Mouse (Mus musculus): ENCODE results near the gene Fmnl1. TPM values are rescaled to one million over a fixed set of nuclear protein-coding genes. Genes with fewer than 3 reads are reported as not detected.
A peak's percentile ranks its signal among the peaks of the same experiment; 100 is the strongest.

Fmnl1 gene
- polyA plus RNA-seq, 1 experiment from 2014 or later = 8.6 TPM

GRCm38 (mm10) chr11:103175688-103176442 lies 5.0 kb downstream of the Fmnl1 start:
- H3K9ac ChIP-seq (replicated peaks) = no peak overlapping the region
- H3K36me3 ChIP-seq = no peaks in the 10 kb centered on the region
- H3K27me3 ChIP-seq (replicated peaks) = peaks cover 17% of the 10 kb centered on the region
- no peak overlapping the region for H3K27ac ChIP-seq (replicated peaks)
- no peaks in the 10 kb centered on the region for H3K9me3 ChIP-seq (replicated peaks)
- WGBS = 77% methylated on average over 14 of the region's 14 CpGs
- no peak for ATAC-seq (ENCODE audit: low FRiP score)
- H3K4me1 ChIP-seq = peaks cover 36% of the 10 kb centered on the region
- no peak overlapping the region for H3K4me2 ChIP-seq
- no peak overlapping the region for H3K4me3 ChIP-seq (replicated peaks)

DNA sequence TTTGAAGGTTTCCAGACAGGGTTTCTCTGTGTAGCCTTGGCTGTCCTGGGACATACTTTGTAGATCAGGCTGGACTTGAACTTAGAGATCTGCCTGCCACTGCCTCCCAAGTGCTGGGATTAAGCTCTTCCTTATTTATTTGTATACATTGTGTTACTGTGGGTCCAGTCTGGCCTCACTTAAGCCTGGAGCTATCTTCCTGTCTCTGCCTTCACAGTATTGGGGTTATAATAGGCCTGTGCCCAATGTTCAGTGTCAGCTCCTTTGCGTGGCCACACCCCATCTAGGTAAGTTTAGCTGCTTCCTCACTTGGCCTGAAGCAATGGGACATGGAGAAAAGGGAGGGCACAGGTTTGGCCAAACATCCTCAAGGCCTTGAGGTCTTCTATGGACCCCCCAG lies 5.6 kb downstream of the Fmnl1 start:
- peaks cover 16% of the 10 kb centered on the region for H3K27me3 ChIP-seq (replicated peaks)
- no peak overlapping the region for H3K4me3 ChIP-seq (replicated peaks)
- peaks cover 31% of the 10 kb centered on the region for H3K4me1 ChIP-seq
- no peak for ATAC-seq (ENCODE audit: low FRiP score)
- H3K36me3 ChIP-seq = no peaks in the 10 kb centered on the region
- H3K4me2 ChIP-seq = no peak overlapping the region
- WGBS = 96% methylated on average over 1 of the region's 1 CpGs
- no peak overlapping the region for H3K9ac ChIP-seq (replicated peaks)
- no peak overlapping the region for H3K27ac ChIP-seq (replicated peaks)
- no peaks in the 10 kb centered on the region for H3K9me3 ChIP-seq (replicated peaks)

DNA sequence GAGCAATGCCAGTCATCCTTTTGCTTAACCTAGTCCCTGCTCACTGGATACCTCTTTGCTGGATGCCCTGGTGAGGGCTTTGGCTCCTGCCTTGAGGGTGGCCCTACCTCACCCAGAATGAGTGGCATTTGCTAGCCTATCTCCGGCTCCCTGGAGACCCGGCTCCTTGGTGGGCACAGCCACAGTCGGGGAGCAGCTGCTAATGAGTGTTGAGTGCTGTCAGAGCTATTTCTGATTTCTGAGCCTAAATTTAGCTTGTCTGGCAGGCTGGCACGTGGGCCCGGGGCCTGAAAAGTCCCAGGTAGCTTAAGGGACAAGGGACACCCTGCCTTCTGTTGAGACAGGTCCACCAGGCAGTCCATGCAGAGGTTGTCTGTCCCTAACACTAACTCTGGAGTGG lies 6.3 kb downstream of the Fmnl1 start:
- H3K36me3 ChIP-seq = no peaks in the 10 kb centered on the region
- H3K4me2 ChIP-seq = no peak overlapping the region
- H3K27ac ChIP-seq (replicated peaks) = no peak overlapping the region
- no peaks in the 10 kb centered on the region for H3K9me3 ChIP-seq (replicated peaks)
- 79% methylated on average over 5 of the region's 5 CpGs for WGBS
- H3K9ac ChIP-seq (replicated peaks) = no peak overlapping the region
- ATAC-seq (ENCODE audit: low FRiP score) = no peak
- H3K4me3 ChIP-seq (replicated peaks) = no peak overlapping the region
- H3K4me1 ChIP-seq = peaks cover 24% of the 10 kb centered on the region
- peaks cover 11% of the 10 kb centered on the region for H3K27me3 ChIP-seq (replicated peaks)

- 86% methylated on average over 15 of the region's 15 CpGs for WGBS
- ATAC-seq (ENCODE audit: low FRiP score) = no peak
- H3K4me1 ChIP-seq = peaks cover 18% of the 10 kb centered on the region
These were observed 7.0 kb downstream of the Fmnl1 start for GRCm38 (mm10) chr11:103177815-103178485.

DNA sequence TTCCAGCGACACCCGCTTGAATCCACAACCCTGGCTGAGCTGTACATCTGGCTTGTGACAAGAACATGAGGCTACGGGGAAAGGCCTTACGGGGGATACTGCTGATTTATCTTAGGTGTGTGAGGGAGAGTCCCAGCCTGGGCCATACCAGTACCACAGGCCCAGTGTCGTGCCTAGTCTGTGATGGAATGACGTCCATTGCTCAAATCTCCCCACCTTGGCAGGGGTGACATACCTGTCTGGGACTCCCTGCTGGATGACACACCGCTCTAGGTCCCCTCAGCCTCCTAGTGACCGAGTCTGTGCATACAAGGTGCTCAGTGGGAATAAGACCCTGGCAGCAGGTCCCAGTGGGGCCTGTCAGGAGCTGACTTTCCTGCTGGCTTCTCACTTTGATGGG lies 7.8 kb downstream of the Fmnl1 start:
- WGBS = 91% methylated on average over 8 of the region's 8 CpGs

More at GRCm38 (mm10) chr11:103177815-103178485, 7.0 kb downstream of the Fmnl1 start:
- no peak overlapping the region for H3K9ac ChIP-seq (replicated peaks)
- no peak overlapping the region for H3K27ac ChIP-seq (replicated peaks)
- H3K27me3 ChIP-seq (replicated peaks) = peaks cover 6% of the 10 kb centered on the region
- H3K36me3 ChIP-seq = no peaks in the 10 kb centered on the region; the same call in 1 of the 2 replicates
- H3K9me3 ChIP-seq (replicated peaks) = no peaks in the 10 kb centered on the region
- H3K4me3 ChIP-seq (replicated peaks) = no peak overlapping the region
- H3K4me2 ChIP-seq = no peak overlapping the region

GRCm38 (mm10) chr11:103180426-103180825 lies 9.5 kb downstream of the Fmnl1 start:
- H3K27ac ChIP-seq (replicated peaks) = no peak overlapping the region
- H3K4me2 ChIP-seq = no peak overlapping the region
- no peaks in the 10 kb centered on the region for H3K9me3 ChIP-seq (replicated peaks)
- ATAC-seq (ENCODE audit: low FRiP score) = no peak
- H3K36me3 ChIP-seq = no peaks in the 10 kb centered on the region; the same call in 1 of the 2 replicates
- no peak overlapping the region for H3K4me3 ChIP-seq (replicated peaks)
- 84% methylated on average over 1 of the region's 1 CpGs for WGBS
- no peaks in the 10 kb centered on the region; the same call in 1 of the 2 replicates for H3K27me3 ChIP-seq (replicated peaks)
- no peaks in the 10 kb centered on the region for H3K4me1 ChIP-seq
- H3K9ac ChIP-seq (replicated peaks) = no peak overlapping the region

More for the DNA sequence above, 7.8 kb downstream of the Fmnl1 start:
- ATAC-seq (ENCODE audit: low FRiP score) = no peak
- Histone ChIP-seq H3K36me3 (no peaks in the 10 kb centered on the region; the same call in 1 of the 2 replicates), H3K9me3 (replicated peaks) (no peaks in the 10 kb centered on the region), H3K4me3 (replicated peaks) (no peak overlapping the region), H3K27me3 (replicated peaks) (no peaks in the 10 kb centered on the region; the same call in 1 of the 2 replicates), H3K27ac (replicated peaks) (no peak overlapping the region), H3K4me2 (no peak overlapping the region), H3K9ac (replicated peaks) (no peak overlapping the region), H3K4me1 (peaks cover 10% of the 10 kb centered on the region)

GRCm38 (mm10) chr11:103181349-103181748 lies 10.4 kb downstream of the Fmnl1 start:
- Histone ChIP-seq H3K27ac (replicated peaks) (no peak overlapping the region), H3K4me1 (no peaks in the 10 kb centered on the region), H3K27me3 (replicated peaks) (peaks cover 3% of the 10 kb centered on the region; the same call in 1 of the 2 replicates), H3K4me3 (replicated peaks) (no peak overlapping the region), H3K9me3 (replicated peaks) (no peaks in the 10 kb centered on the region), H3K36me3 (peaks cover 5% of the 10 kb centered on the region; the same call in 1 of the 2 replicates), H3K4me2 (no peak overlapping the region), H3K9ac (replicated peaks) (no peak overlapping the region)
- ATAC-seq (ENCODE audit: low FRiP score) = no peak
- WGBS = 82% methylated on average over 9 of the region's 9 CpGs

DNA sequence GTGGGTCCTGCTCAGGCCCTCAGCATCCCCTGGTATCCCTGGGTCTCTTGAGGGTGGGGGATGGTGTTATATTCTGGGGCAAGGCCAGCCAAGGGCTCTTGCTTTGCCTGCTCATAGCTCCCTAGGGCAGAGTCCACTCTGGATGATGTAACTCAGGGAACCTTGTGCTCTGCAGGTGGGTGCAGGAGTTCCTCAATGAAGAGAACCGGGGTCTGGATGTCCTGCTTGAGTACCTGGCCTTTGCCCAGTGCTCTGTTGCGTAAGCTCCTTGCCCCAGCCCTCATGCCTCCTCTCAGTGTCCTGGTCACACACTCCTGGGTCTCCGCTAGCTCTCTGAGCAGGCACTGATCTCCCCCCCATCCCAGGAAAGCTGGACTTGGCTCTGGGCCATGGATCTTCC lies 11.0 kb downstream of the Fmnl1 start:
- Histone ChIP-seq H3K9ac (replicated peaks) (no peak overlapping the region), H3K9me3 (replicated peaks) (no peaks in the 10 kb centered on the region), H3K27ac (replicated peaks) (no peak overlapping the region), H3K4me1 (no peaks in the 10 kb centered on the region), H3K36me3 (peaks cover 7% of the 10 kb centered on the region; the same call in 1 of the 2 replicates), H3K27me3 (replicated peaks) (peaks cover 3% of the 10 kb centered on the region; the same call in 1 of the 2 replicates), H3K4me3 (replicated peaks) (no peak overlapping the region), H3K4me2 (no peak overlapping the region)
- ATAC-seq (ENCODE audit: low FRiP score) = no peak
- 83% methylated on average over 3 of the region's 3 CpGs for WGBS

GRCm38 (mm10) chr11:103184891-103185290 lies 14.0 kb downstream of the Fmnl1 start:
- Histone ChIP-seq H3K9ac (replicated peaks) (no peak overlapping the region), H3K36me3 (peaks cover 14% of the 10 kb centered on the region), H3K4me3 (replicated peaks) (no peak overlapping the region), H3K27ac (replicated peaks) (no peak overlapping the region), H3K9me3 (replicated peaks) (no peaks in the 10 kb centered on the region), H3K4me1 (no peaks in the 10 kb centered on the region), H3K4me2 (no peak overlapping the region), H3K27me3 (replicated peaks) (peaks cover 13% of the 10 kb centered on the region)
- ATAC-seq (ENCODE audit: low FRiP score) = no peak
- 39% methylated on average over 2 of the region's 2 CpGs for WGBS

- Histone ChIP-seq H3K36me3 (peaks cover 28% of the 10 kb centered on the region), H3K9ac (replicated peaks) (peak overlapping the region; percentile 38; the same call in 1 of the 2 replicates), H3K9me3 (replicated peaks) (no peaks in the 10 kb centered on the region), H3K4me1 (peaks cover 16% of the 10 kb centered on the region), H3K4me3 (replicated peaks) (peak overlapping the region; percentile 33), H3K27ac (replicated peaks) (no peak overlapping the region), H3K27me3 (replicated peaks) (peaks cover 85% of the 10 kb centered on the region), H3K4me2 (peak overlapping the region; percentile 61)
- 17% methylated on average over 28 of the region's 28 CpGs for WGBS
- ATAC-seq (ENCODE audit: low FRiP score) = no peak
These were observed 21.5 kb downstream of the Fmnl1 start for GRCm38 (mm10) chr11:103192230-103192955.

- WGBS = 7% methylated on average over 44 of the region's 44 CpGs
- H3K36me3 ChIP-seq = peaks cover 28% of the 10 kb centered on the region
- H3K4me1 ChIP-seq = peaks cover 17% of the 10 kb centered on the region
- peak overlapping the region; percentile 33 for H3K4me3 ChIP-seq (replicated peaks)
- peak; percentile 70 for ATAC-seq (ENCODE audit: low FRiP score)
- H3K9ac ChIP-seq (replicated peaks) = peak overlapping the region; percentile 38; the same call in 1 of the 2 replicates
- no peaks in the 10 kb centered on the region for H3K9me3 ChIP-seq (replicated peaks)
- H3K27ac ChIP-seq (replicated peaks) = no peak overlapping the region
- H3K4me2 ChIP-seq = peak overlapping the region; percentile 61
- H3K27me3 ChIP-seq (replicated peaks) = peaks cover 92% of the 10 kb centered on the region
These were observed 22.3 kb downstream of the Fmnl1 start for GRCm38 (mm10) chr11:103192956-103193824.
